Mouse (Mus musculus): Measurements from ENCODE around the gene Stk11ip. TPM values are rescaled to one million over a fixed set of nuclear protein-coding genes. Genes with fewer than 3 reads are reported as not detected.

The Stk11ip gene
- total and polyA plus RNA-seq, 3 experiments: 16.0 to 36.9 (median 17.3) TPM

GRCm38 (mm10) chr1:75507006-75507405 lies 14.3 kb upstream of the Stk11ip start, which contains the start of gene Inha:
Gene Inha (plus strand): TSS chr1:75507077.
- no peak for DNase-seq (ENCODE audit: extremely low read depth)
- dilution Hi-C loops (cut with MboI; ENCODE audit: extremely low pct_ligation_motif_present, extremely low pct_unique_long_range_greater_than_20kb, low sequenced_read_pairs) (no loop called here), in situ Hi-C loops (cut with MboI; ENCODE audit: low pct_ligation_motif_present, low pct_unique_long_range_greater_than_20kb, low sequenced_read_pairs) (no loop called here)
- no peaks in the 10 kb centered on the region for H3K4me1 ChIP-seq (ENCODE audit: control insufficient read depth in 1 of 2, insufficient read depth in 2 of 2)
- H3K27ac ChIP-seq (ENCODE audit: insufficient read depth, low read depth): no peak within 1 kb of the TSS
- H3K27me3 ChIP-seq (replicated peaks): peaks cover 20% of the 10 kb centered on the region
- H3K9me3 ChIP-seq (replicated peaks; ENCODE audit: low read length): peaks cover 13% of the 10 kb centered on the region
- no peaks in the 10 kb centered on the region for H3K36me3 ChIP-seq (replicated peaks in 1 of 2; ENCODE audit: control insufficient read depth in 1 of 2, insufficient read depth in 1 of 2, low read length in 1 of 2)
- H3K4me2 ChIP-seq (ENCODE audit: insufficient read depth, low read depth, poor library complexity, severe bottlenecking): no peak within 1 kb of the TSS
- no peak within 1 kb of the TSS for H3K9ac ChIP-seq (ENCODE audit: insufficient read depth, low read depth)
- no peaks in the 10 kb centered on the region for H3K79me2 ChIP-seq (replicated peaks; ENCODE audit: control insufficient read depth, extremely low read depth, insufficient read depth, poor library complexity, severe bottlenecking)
- no peak within 1 kb of the TSS for H3K4me3 ChIP-seq (replicated peaks in 1 of 3; ENCODE audit: low read depth in 2 of 3, low read length in 2 of 3, poor library complexity in 1 of 3)
- TF ChIP-seq ELF1 (IDR thresholded peaks at IDR 0.05; ENCODE audit: low read depth, low read length) (no peak), TBP (conservative IDR thresholded peaks at IDR 0.05; ENCODE audit: low read depth, low read length) (no peak), IRF4 (IDR thresholded peaks at IDR 0.05; ENCODE audit: low read depth, low read length) (no peak), E2F4 (IDR thresholded peaks at IDR 0.05; ENCODE audit: insufficient replicate concordance, low read depth, low read length) (no peak), RAD21 (IDR thresholded peaks at IDR 0.05; ENCODE audit: low read depth, low read length) (no peak), USF1 (IDR thresholded peaks at IDR 0.05; ENCODE audit: low read depth, low read length) (no peak), JUND (conservative IDR thresholded peaks at IDR 0.05; ENCODE audit: low read depth, low read length) (no peak), KAT2A (IDR thresholded peaks at IDR 0.05; ENCODE audit: insufficient replicate concordance, low read length) (no peak), POLR2A (IDR thresholded peaks at IDR 0.05; ENCODE audit: low read depth, low read length) (no peak), JUN (IDR thresholded peaks at IDR 0.05; ENCODE audit: insufficient read depth, low read depth, low read length) (no peak)

GRCm38 (mm10) chr1:75509586-75509985 lies 11.7 kb upstream of the Stk11ip start:
- TF ChIP-seq USF1 (IDR thresholded peaks at IDR 0.05; ENCODE audit: low read depth, low read length) (no peak), IRF4 (IDR thresholded peaks at IDR 0.05; ENCODE audit: low read depth, low read length) (no peak), ZMIZ1 (IDR thresholded peaks at IDR 0.05; ENCODE audit: low read depth, low read length) (no peak), MAFK (IDR thresholded peaks at IDR 0.05; ENCODE audit: insufficient replicate concordance, low read length) (no peak), ETS1 (conservative IDR thresholded peaks at IDR 0.05; ENCODE audit: low read depth, low read length) (no peak), ELF1 (IDR thresholded peaks at IDR 0.05; ENCODE audit: low read depth, low read length) (no peak), ZKSCAN1 (IDR thresholded peaks at IDR 0.05; ENCODE audit: borderline replicate concordance, low read depth, low read length) (no peak), BHLHE40 (IDR thresholded peaks at IDR 0.05; ENCODE audit: low read depth, low read length) (no peak), CTCF (conservative IDR thresholded peaks at IDR 0.05 in 1 of 2, IDR thresholded peaks at IDR 0.05 in 1 of 2; ENCODE audit: low read depth in 2 of 2, low read length in 2 of 2) (no peak), JUND (conservative IDR thresholded peaks at IDR 0.05; ENCODE audit: low read depth, low read length) (no peak), CHD1 (IDR thresholded peaks at IDR 0.05; ENCODE audit: low read depth, low read length) (no peak), RAD21 (IDR thresholded peaks at IDR 0.05; ENCODE audit: low read depth, low read length) (no peak), RCOR1 (conservative IDR thresholded peaks at IDR 0.05; ENCODE audit: low read depth, low read length) (no peak)
- Histone ChIP-seq H3K27me3 (replicated peaks) (peaks cover 14% of the 10 kb centered on the region), H3K9me3 (replicated peaks; ENCODE audit: low read length) (peaks cover 10% of the 10 kb centered on the region), H3K9ac (ENCODE audit: insufficient read depth, low read depth) (no peak overlapping the region), H3K4me2 (ENCODE audit: insufficient read depth, low read depth, poor library complexity, severe bottlenecking) (no peak overlapping the region), H3K79me2 (replicated peaks; ENCODE audit: control insufficient read depth, extremely low read depth, insufficient read depth, poor library complexity, severe bottlenecking) (no peaks in the 10 kb centered on the region), H3K27ac (ENCODE audit: insufficient read depth, low read depth) (no peak overlapping the region), H3K4me1 (ENCODE audit: control insufficient read depth in 1 of 2, insufficient read depth in 2 of 2) (no peaks in the 10 kb centered on the region), H3K36me3 (replicated peaks in 1 of 2; ENCODE audit: control insufficient read depth in 1 of 2, insufficient read depth in 1 of 2, low read length in 1 of 2) (no peaks in the 10 kb centered on the region), H3K4me3 (replicated peaks in 1 of 3; ENCODE audit: low read depth in 2 of 3, low read length in 2 of 3, poor library complexity in 1 of 3) (no peak overlapping the region)
- dilution Hi-C loops (cut with MboI; ENCODE audit: extremely low pct_ligation_motif_present, extremely low pct_unique_long_range_greater_than_20kb, low sequenced_read_pairs) (no loop called here), in situ Hi-C loops (cut with MboI; ENCODE audit: low pct_ligation_motif_present, low pct_unique_long_range_greater_than_20kb, low sequenced_read_pairs) (no loop called here)
- no peak for DNase-seq (ENCODE audit: extremely low read depth)
